In the genomic region with DNA sequence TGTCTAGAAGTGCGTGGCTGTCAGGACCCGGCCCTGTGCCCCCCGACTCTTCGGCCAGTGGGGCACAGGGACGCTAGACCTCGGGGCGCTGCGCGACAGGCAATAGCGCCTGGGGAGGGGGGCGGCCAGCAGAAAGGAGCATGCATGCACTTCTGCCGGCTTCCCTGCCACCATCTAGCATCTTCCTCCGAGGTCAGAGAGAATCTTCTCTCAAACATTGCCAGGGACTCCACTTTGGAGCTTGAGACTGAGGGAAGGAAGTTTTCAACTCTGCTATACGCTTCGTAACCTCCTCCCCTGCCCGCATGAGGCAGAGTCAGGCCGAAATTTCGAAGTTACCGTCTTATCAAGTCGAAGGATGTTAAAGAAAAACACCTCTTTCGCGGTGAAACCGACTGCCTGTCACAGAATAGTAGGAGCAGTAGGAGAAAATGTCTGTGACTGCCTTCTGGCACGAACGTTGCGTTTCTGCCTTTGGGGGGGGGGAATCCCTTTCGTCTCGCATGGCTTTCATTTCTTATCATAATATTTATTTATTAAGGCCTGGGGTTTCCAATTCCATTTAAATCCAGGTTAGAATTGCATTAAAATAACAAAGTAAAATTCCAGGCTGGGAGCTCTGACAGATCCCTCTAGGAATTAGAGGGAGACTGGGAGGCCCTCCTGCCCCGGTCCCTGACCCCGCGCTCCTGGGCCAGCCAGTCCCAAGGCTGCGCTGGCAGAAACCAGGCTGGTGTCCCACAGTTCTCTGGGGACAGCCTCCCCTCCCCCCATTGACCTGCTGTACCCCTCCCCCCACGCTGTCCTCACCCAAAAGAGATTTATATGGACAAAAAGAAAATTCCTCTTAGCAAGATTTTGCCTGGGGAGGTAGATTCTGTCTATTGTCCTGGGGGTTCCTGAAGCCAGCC, we compare ENCODE assay signal across 8 mouse cellular contexts. TPM values are rescaled to one million over a fixed set of nuclear protein-coding genes. Genes with fewer than 3 reads are reported as not detected.
DNase-seq lines count a peak whose midpoint lies in the region; ATAC-seq lines count a peak whose summit lies in the region.

No protein-coding gene starts in this region.

- peak; percentile 41 for DNase-seq in adrenal gland, postnatal 10 days
- DNase-seq in adrenal gland, postnatal 4 days (ENCODE audit: low spot score in 2 of 2), result no peak
- DNase-seq in thymus, postnatal 0 days (ENCODE audit: low spot score), result peak; percentile 18
- no peak for DNase-seq in thymus, adult 18-20 months
- no peak for DNase-seq in frontal cortex, postnatal 25 days (ENCODE audit: low spot score in 2 of 2)
- DNase-seq in spleen, postnatal 4 days (ENCODE audit: low spot score in 2 of 2), result no peak
- DNase-seq in retina, embryonic 14.5 days (ENCODE audit: low spot score), result no peak

- no peaks in the 10 kb centered on the region for H3K36me3 ChIP-seq in liver, embryonic 12.5 days

- peaks cover 99% of the 10 kb centered on the region for H3K27me3 ChIP-seq in liver, embryonic 12.5 days (replicated peaks)

- H3K4me1 ChIP-seq in liver, embryonic 12.5 days, result peaks cover 42% of the 10 kb centered on the region

- H3K27ac ChIP-seq in liver, embryonic 12.5 days, result peak overlapping the region; percentile 21; the same call in 1 of the 2 replicates

- peak overlapping the region; percentile 59 for H3K4me3 ChIP-seq in liver, embryonic 12.5 days

- H3K9me3 ChIP-seq in liver, embryonic 12.5 days (replicated peaks), result no peaks in the 10 kb centered on the region

- peak overlapping the region; percentile 57 for H3K9ac ChIP-seq in liver, embryonic 12.5 days

- 2% methylated on average over 33 of the region's 33 CpGs for WGBS in liver, embryonic 12.5 days (ENCODE audit: insufficient replicate concordance)

- peak overlapping the region; percentile 73 for H3K4me2 ChIP-seq in liver, embryonic 12.5 days

- no peak for ATAC-seq in liver, embryonic 12.5 days

RNA-seq across cellular contexts. Expression of a gene that starts 1.0 kb away (rescaled TPM):
- total RNA-seq in adrenal gland, postnatal 10 days (2021), result 10 to 100 TPM; 14.4 to 15.2 TPM
- 10 to 100 TPM; 45.5 to 55.6 TPM for total RNA-seq in adrenal gland, postnatal 4 days (2021)
- polyA plus RNA-seq in thymus, postnatal 0 days (2015; fragmentation: Nextera tagmentation; extraction: Ambion mirVana), result 0.08 and 0.12 TPM in 2 replicates
- 0.91 and 1.2 TPM in 2 replicates for polyA plus RNA-seq in liver, embryonic 12.5 days (2016; fragmentation: Nextera tagmentation; extraction: Ambion mirVana)

RNA-seq across cellular contexts. Expression of a gene that starts 34.0 kb away (rescaled TPM):
- total RNA-seq in adrenal gland, postnatal 10 days (2021), result 10 to 100 TPM; 31.3 to 39.3 TPM
- 10 to 100 TPM; 54.7 to 56.9 TPM for total RNA-seq in adrenal gland, postnatal 4 days (2021)
- 15.0 and 17.8 TPM in 2 replicates for polyA plus RNA-seq in thymus, postnatal 0 days (2015; fragmentation: Nextera tagmentation; extraction: Ambion mirVana)
- 11.1 TPM in 2 replicates for polyA plus RNA-seq in liver, embryonic 12.5 days (2016; fragmentation: Nextera tagmentation; extraction: Ambion mirVana)

Comparison
In these comparisons a context has a peak if more than half of its experiments do, and no peak if none do; other contexts are left out.
1. DNase-seq: peak in adrenal gland, postnatal 10 days (single experiment) and thymus, postnatal 0 days (single experiment); none in adrenal gland, postnatal 4 days (0 of 2), thymus, adult 18-20 months (0 of 2), frontal cortex, postnatal 25 days (0 of 2), spleen, postnatal 4 days (0 of 2) and retina, embryonic 14.5 days (single experiment).